Mouse (Mus musculus) kidney, adult 2 months (tissue): ENCODE data around the gene 9030025P20Rik. TPM values are rescaled to one million over a fixed set of nuclear protein-coding genes. Genes with fewer than 3 reads are reported as not detected.
"Not testable (repeated sequence)": the region's sequence is repeated elsewhere in the genome, so short reads cannot be mapped to it uniquely, and the experiment has no call there.

Experiments used
- DNase-seq: peaks from one replicate; pipeline ENCODE4 v3.0.0; 2021
- H3K27ac ChIP-seq: fragments of 200-500 bp; 2 replicates; pipeline ENCODE4 v1.5.1; 2012; ENCODE audit warnings: low read depth, low read length, control low read depth, inconsistent platforms; ENCODE audit not compliant: insufficient read depth
- H3K27me3 ChIP-seq: fragments of 200-500 bp; replicated peaks from 2 replicates; pipeline ENCODE4 v1.6.1; 2012; ENCODE audit warnings: mild to moderate bottlenecking, moderate library complexity, low read length, inconsistent platforms; ENCODE audit not compliant: control insufficient read depth, insufficient read depth
- H3K36me3 ChIP-seq: fragments of 200-500 bp; 2 replicates; pipeline ENCODE4 v1.6.1; 2012; ENCODE audit warnings: mild to moderate bottlenecking, moderate library complexity, low read length, inconsistent platforms; ENCODE audit not compliant: control insufficient read depth, insufficient read depth
- H3K4me1 ChIP-seq: fragments of 200-500 bp; 2 replicates; pipeline ENCODE4 v1.6.1; 2011; ENCODE audit warnings: low read length; ENCODE audit not compliant: control insufficient read depth, insufficient read depth
- H3K4me3 ChIP-seq: fragments of 200-500 bp; 2 replicates; pipeline ENCODE4 v1.5.1; 2011; ENCODE audit warnings: mild to moderate bottlenecking, low read depth, low read length, control low read depth; ENCODE audit not compliant: insufficient read depth
- CTCF ChIP-seq: fragments of 200-500 bp; conservative IDR thresholded peaks from 2 replicates; pipeline ENCODE4 v1.5.1; 2011; ENCODE audit warnings: low read depth, mild to moderate bottlenecking, control low read depth, low read length, moderate library complexity, mixed read lengths; ENCODE audit not compliant: insufficient read depth, insufficient read length
- POLR2A ChIP-seq: fragments of 200-500 bp; IDR thresholded peaks from one replicate; pipeline ENCODE4 v1.6.1; 2011; ENCODE audit warnings: low read depth, low read length, control low read depth
- WGBS: fragments of 180-500 bp; shearing (Covaris S2); methylation state at CpG from one replicate; pipeline ENCODE4 v1.1.7; 2018; 5-methylcytosine and 5-hydroxymethylcytosine counted together
- polyA plus RNA-seq: library from polyadenylated mRNA; depleted of rRNA; stranded (reverse); fragments of >200 nt; gene quantifications from 2 replicates; pipeline ENCODE4 v1.2.3, GENCODE M21; 2012

Gene 9030025P20Rik
- polyA plus RNA-seq, 1 experiment = 8.8 TPM

- DNase-seq = peak; percentile 17
- TF ChIP-seq CTCF = no peak
- TF ChIP-seq POLR2A = no peak
- Histone ChIP-seq H3K4me1 (peaks cover 3% of the 10 kb centered on the region; the same call in 1 of the 2 replicates), H3K4me3 (peak overlapping the region; percentile 99), H3K36me3 (no peaks in the 10 kb centered on the region), H3K27ac (peak overlapping the region; percentile 75; the same call in 1 of the 2 replicates), H3K27me3 (no peaks in the 10 kb centered on the region)
- under 1% methylated on average over 20 of the region's 23 CpGs for WGBS
Observed at GRCm38 (mm10) chr17:14960520-14960919, 17.7 kb upstream of the 9030025P20Rik start.

- peak; percentile 42 for DNase-seq
- H3K4me1 ChIP-seq, H3K27me3 ChIP-seq, H3K36me3 ChIP-seq: not testable (repeated sequence)
- Histone ChIP-seq H3K4me3 (peak within 1 kb of the TSS; percentile 99), H3K27ac (peak within 1 kb of the TSS; percentile 75; the same call in 1 of the 2 replicates)
- WGBS = 9% methylated on average over 67 of the region's 100 CpGs
Observed at GRCm38 (mm10) chr17:14960951-14961556, 17.2 kb upstream of the 9030025P20Rik start, which contains the start of gene Phf10. Gene Phf10 (minus strand): TSS chr17:14961273.

- H3K27me3 ChIP-seq, H3K4me1 ChIP-seq, DNase-seq, H3K4me3 ChIP-seq, H3K36me3 ChIP-seq, H3K27ac ChIP-seq: not testable (repeated sequence)
- no CpG with 5 or more reads among the region's 44 CpGs for WGBS
Observed at GRCm38 (mm10) chr17:14961557-14962154, 16.6 kb upstream of the 9030025P20Rik start.

GRCm38 (mm10) chr17:14968373-14968913, 9.8 kb upstream of the 9030025P20Rik start:
- not testable (repeated sequence) for H3K27ac ChIP-seq, H3K4me3 ChIP-seq, H3K36me3 ChIP-seq, H3K4me1 ChIP-seq, DNase-seq, H3K27me3 ChIP-seq
- WGBS = no CpG with 5 or more reads among the region's 6 CpGs

GRCm38 (mm10) chr17:14977718-14978361, 428 bp upstream of the 9030025P20Rik start:
- H3K4me1 ChIP-seq, H3K27me3 ChIP-seq, H3K36me3 ChIP-seq, DNase-seq, H3K4me3 ChIP-seq, H3K27ac ChIP-seq: not testable (repeated sequence)
- 2% methylated on average over 4 of the region's 7 CpGs for WGBS

- WGBS = 80% methylated on average over 5 of the region's 5 CpGs
- H3K27me3 ChIP-seq, H3K4me1 ChIP-seq, H3K27ac ChIP-seq, DNase-seq, H3K36me3 ChIP-seq, H3K4me3 ChIP-seq: not testable (repeated sequence)
Observed at GRCm38 (mm10) chr17:14990116-14990702, 11.9 kb downstream of the 9030025P20Rik start.

- DNase-seq, H3K4me3 ChIP-seq, H3K27ac ChIP-seq, H3K27me3 ChIP-seq, H3K36me3 ChIP-seq, H3K4me1 ChIP-seq: not testable (repeated sequence)
- no CpG with 5 or more reads among the region's 98 CpGs for whole genome bisulfite sequencing
Observed at GRCm38 (mm10) chr17:14992522-14993138, 14.4 kb downstream of the 9030025P20Rik start.

GRCm38 (mm10) chr17:14993139-14993832, 15.0 kb downstream of the 9030025P20Rik start:
- H3K27ac ChIP-seq, H3K4me3 ChIP-seq, DNase-seq, H3K27me3 ChIP-seq, H3K4me1 ChIP-seq, H3K36me3 ChIP-seq: not testable (repeated sequence)
- no CpG with 5 or more reads among the region's 47 CpGs for WGBS

GRCm38 (mm10) chr17:14994140-14994539, 15.9 kb downstream of the 9030025P20Rik start:
- DNase-seq, H3K27me3 ChIP-seq, H3K4me1 ChIP-seq, H3K27ac ChIP-seq, H3K36me3 ChIP-seq, H3K4me3 ChIP-seq: not testable (repeated sequence)
- WGBS = no CpG with 5 or more reads among the region's 5 CpGs

GRCm38 (mm10) chr17:15000047-15000446, 21.8 kb downstream of the 9030025P20Rik start:
- not testable (repeated sequence) for H3K27ac ChIP-seq, DNase-seq, H3K4me3 ChIP-seq, H3K27me3 ChIP-seq, H3K36me3 ChIP-seq, H3K4me1 ChIP-seq
- no CpG with 5 or more reads among the region's 4 CpGs for WGBS
